Mouse (Mus musculus) gastrocnemius, postnatal 25 days (tissue): ENCODE measurements at regions not wholly inside any gene's neighbourhood (a gene's known extent, or its start where the extent isn't known, plus 50 kb on each side); places are given as distances from the start of the nearest gene placed in this dataset.
"Not testable (repeated sequence)": the region's sequence is repeated elsewhere in the genome, so short reads cannot be mapped to it uniquely, and the experiment has no call there.

Experiments
- DNase-seq: peaks from one replicate; pipeline ENCODE4 v3.0.0; 2022

GRCm38 (mm10) chr14:71639083-71639482 lies 852.6 kb downstream of the Gm9195 start:
- no peak for DNase-seq

DNA sequence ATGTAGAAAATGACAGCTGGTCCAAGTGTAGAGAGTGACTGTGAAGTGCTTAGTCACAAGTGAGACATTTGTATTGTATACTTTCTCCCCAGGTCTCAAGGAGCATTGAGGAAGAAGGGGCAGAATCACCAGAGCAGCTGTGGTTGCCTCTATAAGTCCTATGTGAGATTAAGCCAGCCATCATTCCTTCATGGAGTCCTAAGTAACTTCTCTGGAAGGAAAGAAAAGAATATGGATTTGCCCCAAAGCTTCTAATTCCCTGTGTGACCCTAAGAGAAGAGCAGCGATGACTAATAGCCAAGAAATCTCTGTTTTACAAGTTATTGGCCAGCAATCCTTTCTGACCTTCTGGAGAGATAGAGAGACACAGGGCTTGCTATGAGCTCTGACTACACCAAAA lies 856.5 kb downstream of the Gm9195 start:
- DNase-seq: no peak

GRCm38 (mm10) chr14:71609698-71610301 lies 881.8 kb downstream of the Gm9195 start:
- no peak for DNase-seq

GRCm38 (mm10) chr14:71603710-71604109 lies 887.9 kb downstream of the Gm9195 start:
- no peak for DNase-seq

GRCm38 (mm10) chr14:71597859-71598258 lies 893.8 kb downstream of the Gm9195 start:
- DNase-seq: no peak

DNA sequence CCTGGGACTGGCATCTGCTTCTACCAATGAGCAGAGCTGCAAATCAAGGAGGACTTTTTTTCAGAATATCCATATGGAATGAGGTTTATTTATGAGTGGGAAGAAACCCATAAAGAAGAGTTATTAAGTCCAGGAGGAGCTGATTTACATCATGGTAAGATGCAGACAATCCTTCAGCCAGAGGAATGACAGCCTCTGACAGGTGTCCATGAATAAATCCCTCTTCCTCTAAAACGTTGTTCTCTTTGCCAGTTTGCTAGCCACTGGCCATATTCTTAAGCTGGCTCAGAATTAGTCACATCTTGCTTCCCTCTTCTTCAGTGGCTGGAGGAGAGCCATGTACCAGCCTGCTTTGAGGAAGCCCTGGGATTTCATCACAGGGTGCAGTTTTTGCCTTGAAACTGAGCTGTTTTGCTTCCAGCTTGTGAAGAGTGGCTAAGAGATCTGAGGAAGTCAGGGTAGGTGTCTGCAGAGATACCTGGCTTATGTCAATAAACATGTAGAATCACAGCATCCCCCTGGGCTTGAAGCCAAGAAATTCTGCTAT lies 902.9 kb downstream of the Gm9195 start:
- DNase-seq: no peak

DNA sequence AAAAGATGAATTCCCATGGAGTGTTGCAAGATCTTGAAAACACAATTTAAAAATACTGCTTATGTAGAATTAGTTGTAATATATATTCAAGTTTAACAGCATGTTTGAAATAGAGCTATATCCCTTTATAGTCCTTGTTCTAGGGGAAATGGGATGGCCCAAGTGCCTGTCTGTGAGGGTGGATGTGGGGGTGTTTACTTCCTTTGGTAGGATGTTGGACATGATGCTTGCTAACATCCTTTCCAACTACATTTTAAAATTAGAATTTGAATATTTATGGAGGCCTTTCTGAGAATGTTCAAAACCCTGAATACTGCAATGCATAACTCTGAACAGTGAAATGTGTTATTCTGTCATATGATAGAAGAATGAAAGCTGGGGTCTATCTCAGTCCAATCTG lies 903.6 kb downstream of the Gm9195 start:
- no peak for DNase-seq

- no peak for DNase-seq
Measured at GRCm38 (mm10) chr14:71564816-71565215, 926.8 kb downstream of the Gm9195 start.

GRCm38 (mm10) chr14:71561906-71562305 lies 929.7 kb downstream of the Gm9195 start:
- DNase-seq: no peak

DNA sequence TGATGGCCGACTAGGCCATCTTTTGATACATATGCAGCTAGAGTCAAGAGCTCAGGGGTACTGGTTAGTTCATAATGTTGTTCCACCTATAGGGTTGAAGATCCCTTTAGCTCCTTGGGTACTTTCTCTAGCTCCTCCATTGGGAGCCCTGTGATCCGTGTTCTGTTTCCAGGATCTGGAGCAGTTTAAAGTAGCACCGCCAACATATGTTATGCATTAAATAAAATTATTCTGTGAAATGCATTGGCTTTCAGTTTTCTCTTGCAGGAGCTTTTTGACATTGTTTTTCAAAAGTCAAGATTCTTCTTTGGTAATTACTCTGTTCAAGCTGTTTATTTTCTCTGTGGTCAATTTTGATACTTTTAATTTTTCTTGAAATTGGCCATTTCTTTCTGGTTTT lies 937.3 kb downstream of the Gm9195 start:
- DNase-seq: not testable (repeated sequence)

DNA sequence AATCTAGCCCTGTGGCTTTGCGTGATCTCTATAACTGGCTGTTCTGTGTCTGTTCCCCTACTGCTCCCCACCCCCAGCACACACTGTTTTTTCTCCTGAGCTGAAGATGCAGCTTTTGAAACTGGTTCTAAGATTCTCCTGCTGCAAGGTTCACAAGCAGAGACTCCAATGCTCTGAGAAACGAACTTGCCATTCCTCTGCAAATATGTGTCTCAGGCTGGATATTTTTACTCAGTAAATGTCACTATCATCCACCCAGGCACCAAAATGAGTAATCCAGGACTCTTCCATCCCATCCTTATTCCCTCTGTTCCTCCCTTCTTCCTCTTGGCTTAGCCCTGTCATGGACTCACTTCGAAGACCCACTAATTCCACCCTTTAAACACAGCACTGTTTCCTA lies 943.9 kb upstream of the Fam160b2 start:
- no peak for DNase-seq

DNA sequence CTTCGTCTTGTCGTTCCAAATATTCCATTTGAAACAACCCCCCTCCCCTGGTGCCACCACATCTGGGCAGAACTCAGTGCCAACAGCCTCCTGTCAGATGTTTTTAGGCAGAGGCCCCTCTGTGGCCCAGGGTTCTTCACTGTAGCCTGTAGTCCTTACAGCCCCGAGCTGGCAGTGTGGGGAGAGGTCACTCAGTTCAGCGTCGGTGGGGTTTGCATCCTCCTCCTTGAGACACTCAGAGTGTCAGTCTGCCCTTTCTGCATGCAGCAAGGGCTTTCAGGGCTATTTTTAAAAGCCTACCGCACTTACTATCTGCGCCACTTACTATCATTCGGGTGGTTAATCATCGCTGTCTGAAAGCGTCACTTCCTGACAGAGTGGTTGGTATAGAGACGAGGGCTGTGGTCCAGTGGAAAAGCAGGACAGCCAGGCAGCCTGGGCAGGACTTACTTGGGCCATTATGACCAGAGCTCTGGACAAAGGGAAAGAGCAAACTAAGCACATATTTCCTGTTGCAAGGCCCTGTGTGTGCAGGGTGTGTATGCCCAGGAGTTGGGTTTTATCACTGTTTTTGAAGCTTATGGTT lies 932.5 kb upstream of the Fam160b2 start:
- no peak for DNase-seq

DNA sequence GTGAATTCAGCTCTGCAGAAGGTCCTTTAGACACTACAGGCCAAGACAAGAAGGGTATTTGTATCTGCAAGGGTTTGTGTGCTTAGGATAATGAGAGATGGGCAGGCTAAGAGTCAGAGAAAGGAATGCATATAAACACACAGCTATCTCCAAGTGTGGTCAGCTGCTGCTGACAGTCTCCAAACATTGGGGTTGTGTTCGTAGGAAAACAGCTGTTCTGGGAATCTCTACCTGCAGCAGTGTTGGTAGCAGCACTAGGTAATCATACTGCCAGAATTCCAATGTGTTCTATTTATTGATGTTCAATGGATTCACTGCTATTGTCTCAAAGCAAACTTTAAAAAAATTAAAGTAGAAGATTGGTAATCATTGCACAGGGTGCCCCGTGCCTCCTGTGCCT lies 931.7 kb upstream of the Fam160b2 start:
- DNase-seq: no peak

DNA sequence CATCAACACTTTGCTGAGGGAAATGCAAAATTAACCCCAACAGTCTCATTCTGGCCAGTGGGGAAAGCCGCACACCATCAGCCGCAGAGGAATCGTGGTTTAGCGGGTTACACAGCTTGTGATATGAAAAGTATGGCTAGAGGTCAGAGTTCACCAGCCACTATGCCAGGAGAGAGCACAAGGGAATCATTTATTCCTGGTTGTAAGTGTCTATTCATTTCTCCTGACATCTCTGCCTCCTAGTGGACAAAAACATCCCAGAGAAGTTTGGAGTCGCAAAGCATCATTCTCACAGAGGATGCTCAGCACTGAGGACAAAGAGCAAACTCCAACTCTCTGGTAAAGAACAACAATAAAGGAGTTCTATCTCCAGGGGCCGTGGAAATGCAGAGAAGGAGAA lies 930.8 kb upstream of the Fam160b2 start:
- DNase-seq: no peak

DNA sequence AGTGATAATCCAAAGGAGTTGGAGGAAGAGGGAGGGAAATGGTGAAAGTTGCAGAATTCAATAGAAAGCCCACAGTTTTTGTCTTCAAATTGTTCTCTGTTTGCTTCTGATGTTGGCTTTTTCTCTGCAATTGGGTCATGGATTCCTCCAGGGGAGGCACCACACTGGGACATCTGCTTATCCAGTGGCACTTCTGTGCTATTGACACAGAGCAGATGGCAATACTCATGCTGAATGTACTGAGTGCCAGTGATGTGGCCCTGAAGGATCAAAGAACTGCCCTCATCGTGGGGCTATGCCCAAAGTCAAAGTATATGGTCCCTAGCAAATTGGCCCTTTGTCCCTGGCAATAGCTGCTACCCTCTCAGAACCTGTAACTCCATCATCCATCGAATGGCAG lies 918.9 kb upstream of the Fam160b2 start:
- no peak for DNase-seq

DNA sequence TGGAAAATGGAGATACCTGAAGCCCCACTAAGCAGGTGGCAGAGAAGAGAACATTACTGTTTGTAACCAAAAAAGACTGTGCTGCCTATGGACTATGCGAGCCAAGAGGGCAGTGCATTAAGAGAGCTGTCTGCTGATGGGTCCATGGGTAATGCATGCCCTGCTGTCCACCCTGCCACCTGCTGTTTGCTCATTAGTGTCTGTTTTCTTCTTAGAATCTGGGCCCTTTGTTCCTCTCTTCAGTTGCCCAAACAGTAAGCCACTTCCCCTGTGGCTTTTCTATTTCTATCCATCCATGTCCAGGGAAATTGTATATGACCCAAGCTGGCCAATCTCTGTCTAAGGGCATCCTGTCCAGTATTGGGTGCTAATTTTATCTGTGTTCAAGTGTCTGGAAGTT lies 901.2 kb upstream of the Fam160b2 start:
- no peak for DNase-seq

DNA sequence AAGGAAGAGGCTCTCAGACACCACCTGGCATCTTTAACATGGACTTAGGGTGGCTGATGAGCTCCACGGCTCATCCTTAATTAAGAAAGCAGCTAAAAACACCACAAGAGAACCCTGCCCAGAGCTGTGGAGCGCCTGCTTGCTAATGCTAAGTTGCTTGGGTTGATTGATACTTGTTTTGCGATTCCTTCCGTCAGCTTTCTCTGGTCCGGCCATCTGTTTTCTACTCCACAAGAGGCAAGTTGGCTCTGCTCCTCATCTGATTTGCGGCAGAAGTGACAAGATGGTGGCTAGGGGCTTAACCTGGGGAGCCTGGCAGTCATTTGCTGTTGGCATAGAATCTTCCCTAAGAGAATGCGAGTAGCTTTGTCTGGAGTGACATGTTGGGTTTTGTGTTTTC lies 891.6 kb upstream of the Fam160b2 start:
- no peak for DNase-seq

DNA sequence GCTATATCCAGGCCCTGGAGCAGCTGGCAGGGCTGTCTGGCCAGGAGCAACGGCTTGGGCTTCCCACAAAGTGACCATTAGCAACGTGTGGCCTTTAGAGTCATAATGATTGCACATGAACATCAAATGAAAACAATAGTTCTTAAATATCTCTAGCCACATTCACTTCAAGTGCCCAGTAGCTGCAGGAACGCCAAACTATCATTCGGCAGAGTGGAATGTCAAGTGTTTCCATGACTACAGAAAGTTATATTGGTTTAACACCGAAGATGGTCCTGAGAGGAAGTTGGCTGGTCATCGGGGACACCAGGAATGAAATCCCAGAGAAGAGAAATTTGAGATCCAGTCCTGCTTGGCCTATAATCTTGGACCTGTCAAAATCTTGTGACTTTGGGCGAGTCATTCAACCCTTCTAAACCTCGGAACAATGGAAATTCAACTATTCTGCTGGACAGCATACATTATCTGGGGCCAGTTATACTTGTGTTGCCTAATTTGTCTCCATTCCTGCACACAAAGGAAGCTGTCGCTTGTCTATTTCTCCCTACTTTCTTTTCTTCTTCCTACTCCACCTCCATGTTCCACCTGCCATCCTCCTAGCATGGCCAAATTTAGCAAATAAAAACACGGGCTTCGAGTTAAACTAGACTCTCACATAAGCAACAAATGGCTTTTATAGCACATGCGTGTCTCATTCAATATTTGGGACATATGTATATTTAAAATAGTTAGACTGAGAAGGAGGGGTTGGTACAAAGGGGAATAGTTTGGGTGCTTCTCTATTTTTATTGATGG lies 886.7 kb upstream of the Fam160b2 start:
- DNase-seq: no peak

- DNase-seq: no peak
Measured at GRCm38 (mm10) chr14:71475656-71476055, 876.0 kb upstream of the Fam160b2 start.

GRCm38 (mm10) chr14:71473907-71474306 lies 874.3 kb upstream of the Fam160b2 start:
- no peak for DNase-seq

DNA sequence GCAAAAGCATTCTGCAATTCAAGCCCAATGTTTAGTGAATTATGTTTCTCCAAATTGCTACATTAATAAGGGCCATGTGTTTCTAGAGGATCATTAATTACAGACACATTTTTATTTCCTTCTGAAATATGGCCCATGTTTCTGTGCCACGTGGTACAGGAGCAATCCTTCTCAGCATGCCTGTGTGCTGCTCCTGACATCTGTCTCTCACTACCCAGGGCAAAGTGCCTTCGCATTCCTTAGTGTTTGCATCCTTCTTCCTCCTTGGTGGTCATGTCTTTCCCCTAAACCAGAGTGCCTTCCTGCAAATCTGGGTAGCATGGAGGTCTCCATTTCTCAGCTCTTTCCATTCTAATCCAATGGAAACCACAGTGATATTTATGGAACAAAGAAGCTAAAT lies 832.7 kb upstream of the Fam160b2 start:
- DNase-seq: no peak
